Mouse (Mus musculus) adipocyte (in vitro differentiated cells): ENCODE data around the gene Capn7.
A peak's percentile ranks its signal among the peaks of the same experiment; 100 is the strongest.

Experiments
- DNase-seq: peaks from one replicate; pipeline ENCODE4 v3.0.0-alpha.2; 2016; ENCODE audit warnings: low spot score

Gene Capn7

GRCm38 (mm10) chr14:31396428-31396827, 60.0 kb downstream of the Capn7 start:
- no peak for DNase-seq

GRCm38 (mm10) chr14:31397353-31397752, 60.9 kb downstream of the Capn7 start:
- DNase-seq, result no peak

- DNase-seq, result peak; percentile 49
Observed at GRCm38 (mm10) chr14:31397791-31398595, 61.6 kb downstream of the Capn7 start.

GRCm38 (mm10) chr14:31398819-31399218, 62.4 kb downstream of the Capn7 start:
- DNase-seq, result no peak

- DNase-seq, result no peak
Observed at GRCm38 (mm10) chr14:31399271-31399670, 62.8 kb downstream of the Capn7 start.

GRCm38 (mm10) chr14:31400246-31400645, 63.8 kb downstream of the Capn7 start:
- DNase-seq, result no peak

- DNase-seq, result no peak
Observed at GRCm38 (mm10) chr14:31400896-31401295, 64.5 kb downstream of the Capn7 start.

- DNase-seq, result no peak
Observed at GRCm38 (mm10) chr14:31401918-31402427, 65.5 kb downstream of the Capn7 start.

GRCm38 (mm10) chr14:31402693-31403092, 66.3 kb downstream of the Capn7 start:
- DNase-seq, result no peak

GRCm38 (mm10) chr14:31403556-31403955, 67.1 kb downstream of the Capn7 start:
- DNase-seq, result no peak

GRCm38 (mm10) chr14:31403995-31404394, 67.6 kb downstream of the Capn7 start:
- no peak for DNase-seq

GRCm38 (mm10) chr14:31404663-31405062, 68.2 kb downstream of the Capn7 start:
- DNase-seq, result no peak

- no peak for DNase-seq
Observed at GRCm38 (mm10) chr14:31405652-31406051, 69.2 kb downstream of the Capn7 start.

GRCm38 (mm10) chr14:31406154-31406810, 69.8 kb downstream of the Capn7 start:
- DNase-seq, result no peak

- no peak for DNase-seq
Observed at GRCm38 (mm10) chr14:31407208-31407607, 70.8 kb downstream of the Capn7 start.

- no peak for DNase-seq
Observed at GRCm38 (mm10) chr14:31407911-31408604, 71.6 kb downstream of the Capn7 start.

GRCm38 (mm10) chr14:31408666-31409065, 72.2 kb downstream of the Capn7 start:
- no peak for DNase-seq

- DNase-seq, result no peak
Observed at GRCm38 (mm10) chr14:31410123-31410724, 73.8 kb downstream of the Capn7 start.

- DNase-seq, result no peak
Observed at GRCm38 (mm10) chr14:31410737-31411136, 74.3 kb downstream of the Capn7 start.

GRCm38 (mm10) chr14:31412651-31413056, 76.2 kb downstream of the Capn7 start:
- no peak for DNase-seq

GRCm38 (mm10) chr14:31413475-31414086, 77.1 kb downstream of the Capn7 start:
- no peak for DNase-seq
